Mouse (Mus musculus) 416B (cell line): ENCODE measurements around the gene Syne1.
A peak's percentile ranks its signal among the peaks of the same experiment; 100 is the strongest.
"Not testable (repeated sequence)": the region's sequence is repeated elsewhere in the genome, so short reads cannot be mapped to it uniquely, and the experiment has no call there.

Experiments
- DNase-seq: peaks from one replicate; pipeline ENCODE4 v3.0.0; 2011; ENCODE audit warnings: low read depth

Gene Syne1

DNA sequence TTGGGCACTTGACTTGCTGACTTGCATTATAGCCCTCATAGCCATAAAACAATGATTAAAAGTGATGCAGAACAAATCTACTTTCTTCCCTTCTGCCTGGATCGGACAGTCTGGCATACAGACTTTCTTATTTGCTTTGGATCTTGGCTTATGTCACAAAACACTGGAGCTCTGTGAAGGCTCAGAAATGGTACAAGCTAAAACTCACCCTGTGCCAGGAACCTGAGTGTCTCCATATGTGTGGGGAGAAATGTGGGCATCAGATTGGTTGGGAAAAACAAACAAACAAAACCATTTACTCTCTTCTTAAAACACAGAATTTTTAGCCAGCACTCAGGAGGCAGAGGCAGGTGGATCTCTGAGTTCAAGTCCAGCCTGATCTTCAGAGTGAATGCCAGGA is 30.6 kb downstream of the Syne1 start:
- no peak for DNase-seq

DNA sequence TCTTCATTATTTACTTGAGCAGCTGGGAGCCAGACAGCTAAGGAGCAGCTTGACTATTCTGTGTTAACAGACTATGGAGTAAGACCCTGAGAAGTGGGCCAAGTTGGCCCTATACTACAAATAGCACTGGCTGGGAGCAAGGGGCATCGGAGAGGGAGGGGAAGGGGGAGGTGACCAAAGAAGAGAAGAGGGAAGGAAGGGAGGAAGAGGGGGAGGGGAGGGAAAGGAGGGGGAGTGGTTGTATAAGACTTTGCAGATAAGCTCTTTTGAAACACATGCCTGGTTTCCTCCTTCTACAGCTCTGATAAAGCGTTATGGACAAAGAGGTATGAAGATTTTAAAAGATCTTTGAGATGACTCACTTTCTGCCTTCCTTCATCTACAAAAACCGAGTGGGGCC is 36.0 kb downstream of the Syne1 start:
- peak; percentile 93 for DNase-seq

DNA sequence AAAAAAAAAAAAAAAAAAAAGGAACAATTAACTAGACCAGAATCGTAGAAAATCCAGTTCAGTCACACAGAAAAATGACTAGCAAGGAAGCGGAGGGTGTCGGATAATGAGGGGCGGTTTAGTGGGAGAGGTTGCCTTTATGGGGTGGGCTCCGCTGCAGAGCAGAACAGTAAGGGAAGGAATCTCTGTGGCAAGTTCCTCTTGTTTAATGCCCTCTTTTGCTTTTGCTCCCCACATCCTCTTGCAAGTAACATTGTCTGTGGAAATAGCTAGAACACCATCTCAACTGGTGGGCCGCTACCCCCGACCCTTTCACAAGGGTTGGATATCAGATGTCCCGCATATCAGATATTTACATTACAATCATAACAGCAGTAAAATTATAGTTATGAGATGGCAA is 37.1 kb downstream of the Syne1 start:
- DNase-seq = peak; percentile 61

DNA sequence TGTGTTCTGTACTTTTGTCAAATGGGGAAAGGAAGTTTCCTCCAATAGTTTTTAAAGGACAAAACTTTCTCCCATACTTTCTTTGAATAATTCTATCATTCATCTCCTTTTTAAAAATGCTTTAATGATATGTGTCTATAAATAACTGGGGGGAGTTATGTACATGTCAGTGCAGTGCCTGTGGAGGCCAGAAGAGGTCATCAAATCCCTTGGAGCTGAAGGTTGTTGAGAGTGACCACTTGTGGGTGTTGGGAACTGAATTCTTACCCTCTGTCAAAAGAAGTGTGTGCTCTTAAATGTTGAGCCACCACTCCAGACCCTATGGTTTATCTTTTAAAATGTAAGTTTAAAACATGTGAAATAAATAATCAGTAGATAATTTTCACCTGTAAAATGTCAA is 39.0 kb downstream of the Syne1 start:
- DNase-seq = peak; percentile 86

DNA sequence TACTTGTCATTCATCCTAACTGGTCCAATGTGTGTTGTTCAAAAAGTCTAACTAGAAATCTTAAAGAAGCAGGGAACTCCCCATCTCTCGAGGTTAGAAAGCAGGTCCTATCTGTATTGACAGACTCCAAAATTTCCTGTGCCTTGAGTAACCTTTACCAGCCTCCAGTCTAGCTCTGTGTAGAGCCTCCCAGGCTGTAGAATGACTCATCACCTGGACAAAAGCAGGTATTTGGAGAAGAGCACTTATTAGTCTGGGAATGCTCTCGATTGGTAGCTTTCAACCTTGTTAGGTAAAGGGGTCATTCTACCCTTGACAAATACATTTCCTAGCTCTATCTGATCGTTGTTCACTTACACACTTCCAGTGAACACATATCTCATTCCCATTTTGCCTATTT is 39.9 kb downstream of the Syne1 start:
- DNase-seq = no peak

DNA sequence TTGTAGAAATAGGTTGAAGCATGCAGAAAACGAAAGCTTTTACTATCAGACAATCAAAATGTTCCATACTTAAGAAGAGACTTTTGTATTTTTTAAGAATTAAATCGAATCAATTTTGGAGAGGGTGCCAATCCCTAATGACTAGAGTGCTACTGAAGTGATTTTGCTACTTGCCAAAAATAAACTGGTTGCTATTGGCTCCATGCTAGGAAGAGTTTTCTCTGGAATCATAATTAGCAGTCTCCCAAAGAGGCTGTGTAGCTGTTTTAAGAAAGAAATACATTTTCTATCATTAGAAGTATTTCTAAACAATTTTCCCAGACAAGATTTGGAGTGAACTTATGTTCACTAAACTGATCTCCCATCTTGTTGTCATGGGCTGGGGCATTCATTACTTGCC is 43.8 kb downstream of the Syne1 start:
- DNase-seq = no peak

DNA sequence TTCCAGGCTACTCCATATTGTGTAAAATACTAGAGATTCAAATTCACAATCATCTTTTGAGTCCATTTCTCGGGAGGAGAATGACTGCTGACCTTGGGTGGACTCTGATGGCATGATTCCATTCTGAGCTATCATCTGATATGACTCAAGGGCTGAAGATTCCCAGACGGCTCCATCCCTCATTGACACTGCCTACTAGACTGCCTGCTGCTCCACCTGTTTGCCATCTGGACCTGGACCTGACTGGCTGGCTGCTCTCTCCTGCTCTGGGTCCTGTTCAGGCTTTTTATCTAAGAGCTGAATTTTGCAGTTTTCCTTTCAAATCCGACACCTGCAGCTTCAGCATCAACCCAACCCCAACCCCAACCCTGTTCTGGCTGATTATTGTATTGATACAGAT is 46.5 kb downstream of the Syne1 start:
- DNase-seq = no peak

DNA sequence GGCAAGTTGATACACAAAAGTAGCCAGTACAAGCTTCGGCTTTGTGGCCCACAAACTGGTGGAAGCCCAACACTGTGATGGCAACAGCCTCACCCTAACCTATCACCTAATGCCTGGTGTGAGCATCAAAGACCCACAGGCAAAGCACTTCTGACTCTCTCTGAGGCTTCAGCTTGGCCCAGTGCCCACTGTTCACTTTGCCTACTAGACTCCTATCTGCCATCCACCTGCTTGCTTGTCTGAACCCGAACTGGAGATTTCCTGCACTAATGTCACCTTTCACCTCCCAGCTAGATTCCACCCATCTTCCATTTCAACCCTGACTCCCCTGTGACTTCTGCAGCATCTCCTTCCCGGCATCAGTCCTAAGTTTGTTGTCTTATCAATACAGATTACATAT is 47.4 kb downstream of the Syne1 start:
- DNase-seq = no peak

DNA sequence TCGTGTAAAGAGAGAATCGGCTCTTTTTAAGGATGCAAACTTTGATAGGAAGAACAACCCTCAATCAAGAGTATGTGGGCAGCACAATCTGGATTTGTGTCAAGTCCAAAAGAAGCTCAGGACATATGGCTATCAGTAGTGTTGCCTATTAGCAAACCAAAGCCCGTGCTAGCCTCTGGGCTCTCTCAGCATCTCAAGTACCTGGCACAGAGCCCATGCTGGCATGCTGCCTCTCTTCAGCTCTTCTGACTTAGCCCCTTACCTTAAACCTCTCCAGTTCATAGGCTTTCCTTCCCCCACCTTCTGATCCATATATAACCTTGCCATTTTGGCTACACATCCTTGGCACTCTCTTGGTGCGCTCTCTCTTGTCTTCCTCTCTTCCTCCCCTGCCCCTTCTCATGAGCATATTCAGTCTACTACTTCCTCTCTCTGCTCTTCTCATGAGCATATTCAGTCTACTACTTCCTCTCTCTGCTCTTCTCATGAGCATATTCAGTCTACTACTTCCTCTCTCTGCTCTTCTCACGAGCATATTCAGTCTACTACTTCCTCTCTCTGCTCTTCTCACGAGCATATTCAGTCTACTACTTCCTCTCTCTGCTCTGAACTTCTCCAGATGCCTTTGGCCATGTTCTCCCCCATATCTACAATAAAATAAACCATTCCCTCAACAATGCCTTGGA is 51.5 kb downstream of the Syne1 start:
- DNase-seq = not testable (repeated sequence)

DNA sequence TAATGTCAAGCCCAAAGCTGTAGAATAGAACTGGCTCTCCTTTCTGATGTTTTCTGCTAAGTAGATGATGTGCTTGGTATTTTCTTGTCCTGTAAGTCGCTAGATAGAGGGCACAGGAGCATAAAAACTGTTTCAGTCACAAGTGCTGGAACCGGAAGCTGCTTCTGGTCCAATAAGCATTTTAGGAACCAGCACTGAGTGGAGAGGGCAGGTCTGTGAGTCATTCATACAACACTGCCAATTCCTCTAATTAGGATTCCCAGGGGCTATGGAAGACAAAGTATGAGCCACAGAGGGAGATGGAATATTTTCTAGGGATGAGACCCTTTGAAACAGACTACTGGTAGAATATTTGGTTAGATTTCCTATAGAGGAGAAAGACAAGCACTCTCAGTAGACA is 53.4 kb downstream of the Syne1 start:
- DNase-seq = no peak

DNA sequence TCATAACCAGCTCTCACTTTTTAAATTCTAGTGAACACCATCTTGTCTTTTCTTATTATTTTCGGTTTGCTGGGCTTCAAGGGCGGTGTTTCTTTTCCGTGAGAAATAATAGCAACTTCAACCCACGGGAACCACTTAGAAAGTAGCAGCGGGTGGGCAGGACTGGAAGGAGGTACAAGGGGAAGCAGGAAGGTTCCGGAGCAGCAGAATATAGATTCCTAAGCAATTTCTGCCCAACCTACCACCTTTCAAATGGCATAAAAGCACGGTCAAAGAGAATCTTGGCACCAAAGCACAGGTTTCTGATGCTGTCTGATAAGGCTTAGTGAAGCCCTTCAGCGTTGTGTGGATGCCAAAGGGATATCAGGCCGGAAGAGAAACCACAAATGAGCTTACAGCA is 60.2 kb downstream of the Syne1 start:
- DNase-seq = no peak

DNA sequence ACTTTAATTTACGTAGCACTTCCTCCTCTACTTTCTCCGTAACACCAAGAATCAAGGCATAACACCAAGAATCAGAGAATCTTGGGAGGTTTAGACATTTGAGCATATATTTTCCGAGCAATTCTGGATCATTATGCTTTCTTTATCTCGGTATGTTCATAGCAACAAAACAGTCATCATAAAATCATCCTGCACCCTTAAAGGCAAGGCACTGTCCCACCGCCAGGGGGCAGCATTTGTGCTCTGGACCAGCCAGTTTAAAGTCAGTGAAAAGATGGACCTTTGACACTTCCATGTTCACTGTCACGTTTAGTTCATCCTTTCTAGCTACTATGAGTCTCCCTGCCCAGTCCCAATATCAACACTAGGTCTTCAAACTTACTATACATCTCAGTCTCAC is 61.3 kb downstream of the Syne1 start:
- peak; percentile 55 for DNase-seq

DNA sequence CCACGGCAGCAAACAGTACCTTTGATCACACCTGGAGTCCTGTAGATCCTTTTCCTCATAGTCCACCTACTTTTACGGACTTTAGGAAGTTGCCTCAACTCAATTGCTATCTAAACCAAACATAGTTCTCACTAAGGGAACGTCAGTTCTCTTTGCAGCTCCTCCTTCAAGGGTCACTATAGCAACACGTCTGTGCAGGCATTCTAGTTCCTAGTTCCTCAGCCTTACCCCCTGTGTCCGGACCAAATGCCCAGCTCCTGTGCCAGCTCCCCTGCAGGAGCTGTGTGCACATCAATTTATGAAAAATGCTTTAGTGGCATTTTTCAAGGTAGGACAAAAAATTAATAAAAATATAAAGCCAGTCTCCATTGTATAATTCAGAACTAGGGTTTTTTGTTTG is 63.2 kb downstream of the Syne1 start:
- no peak for DNase-seq

DNA sequence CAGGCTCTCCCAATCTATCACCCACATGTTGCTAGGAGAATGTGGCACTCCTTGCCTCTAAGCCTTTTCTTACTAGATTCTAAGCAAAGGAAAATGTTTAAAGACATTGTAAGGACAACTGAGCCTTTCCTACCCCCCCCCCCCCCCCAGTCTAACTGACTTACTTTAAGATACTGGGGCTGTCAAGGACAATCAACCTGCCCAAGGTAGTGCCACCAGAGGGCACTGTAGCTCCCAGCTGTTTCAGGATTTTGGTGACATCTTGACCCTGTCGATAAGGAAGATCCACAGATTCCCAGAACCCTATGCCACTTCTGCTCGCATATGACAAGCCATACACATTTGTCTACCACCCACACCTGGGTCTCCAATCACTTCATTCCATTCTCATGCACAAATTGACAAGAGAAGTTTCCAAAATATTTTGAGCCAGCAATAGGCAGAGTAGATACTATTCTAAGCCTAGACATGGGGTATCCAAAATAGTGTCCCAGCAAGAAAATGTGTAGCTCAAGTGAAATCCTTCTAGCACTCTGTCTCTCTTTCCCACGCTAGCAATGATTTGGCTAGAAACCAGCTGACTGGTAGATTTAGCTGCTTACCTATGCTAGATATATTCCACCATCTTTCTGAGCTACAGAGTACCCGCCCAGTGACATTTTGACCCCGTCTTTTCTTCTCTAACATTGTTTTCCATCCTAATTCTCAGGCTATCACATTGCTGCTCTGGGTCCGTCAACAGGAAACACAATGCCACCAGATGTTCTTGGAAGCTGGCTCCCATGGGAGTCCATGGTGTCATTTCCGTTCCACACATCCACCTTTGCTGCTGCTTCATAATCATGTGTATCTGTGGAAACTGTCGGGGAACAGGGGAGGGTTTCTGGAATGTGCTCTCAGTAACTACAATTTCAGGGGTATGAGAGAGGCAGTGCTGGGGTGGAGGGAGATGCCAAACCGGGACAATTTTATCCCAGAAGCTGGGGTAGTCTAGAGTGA is 70.4 kb downstream of the Syne1 start:
- peak; percentile 74 for DNase-seq

DNA sequence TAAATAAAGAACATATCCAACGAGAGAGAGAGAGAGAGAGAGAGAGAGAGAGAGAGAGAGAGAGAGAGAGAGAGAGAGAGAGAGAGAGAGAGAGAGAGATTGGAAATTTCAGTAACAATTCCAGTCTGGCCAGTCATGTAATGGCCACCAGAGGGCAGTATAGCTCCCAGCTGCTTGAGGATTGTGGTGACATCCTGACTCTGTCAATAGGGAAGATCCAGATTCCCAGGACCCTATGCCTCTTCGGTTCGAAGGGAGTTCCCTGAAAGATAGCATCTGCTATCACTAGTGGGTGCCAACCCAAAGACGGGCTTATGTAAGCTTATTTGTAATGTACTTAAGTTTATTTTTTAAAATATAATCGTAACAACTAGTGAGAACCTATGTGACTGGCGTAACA is 71.2 kb downstream of the Syne1 start:
- peak; percentile 82 for DNase-seq

DNA sequence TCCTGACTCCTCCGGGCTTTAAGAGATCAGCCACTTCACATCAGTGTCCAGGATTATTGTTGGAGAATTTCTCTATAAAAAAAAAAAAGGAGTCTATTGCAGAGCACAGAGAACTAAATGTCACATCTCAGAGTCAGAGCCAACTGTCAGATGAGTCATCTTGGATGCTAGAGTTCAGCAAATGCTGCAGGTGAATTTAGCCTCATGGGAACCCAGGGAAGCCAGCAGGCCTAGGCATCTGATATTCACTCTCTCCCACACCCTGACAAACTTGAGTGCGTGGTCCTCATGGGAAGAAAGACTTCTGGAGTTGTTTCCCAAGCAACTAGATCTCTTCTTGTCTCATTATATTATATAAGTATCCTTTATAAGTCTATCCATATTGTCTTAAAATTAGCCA is 82.6 kb downstream of the Syne1 start:
- no peak for DNase-seq

DNA sequence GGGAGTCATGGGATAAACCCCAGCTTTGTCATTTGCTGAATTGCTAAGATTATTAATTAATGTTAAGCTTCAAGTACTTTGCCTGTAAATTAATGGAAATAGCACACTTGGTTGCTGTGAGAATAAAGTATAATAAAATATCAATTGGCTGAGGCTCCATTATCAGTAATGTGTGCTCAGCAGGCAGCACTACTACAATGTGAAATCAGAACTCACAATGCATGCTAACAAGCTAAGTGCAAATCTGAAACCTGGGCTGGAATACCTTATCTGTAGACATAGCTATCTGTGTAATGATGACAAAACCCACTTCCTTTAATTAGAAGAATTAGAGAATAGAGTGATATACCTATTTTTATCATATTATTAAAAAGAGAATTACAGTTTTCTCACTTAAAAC is 97.5 kb downstream of the Syne1 start:
- no peak for DNase-seq

DNA sequence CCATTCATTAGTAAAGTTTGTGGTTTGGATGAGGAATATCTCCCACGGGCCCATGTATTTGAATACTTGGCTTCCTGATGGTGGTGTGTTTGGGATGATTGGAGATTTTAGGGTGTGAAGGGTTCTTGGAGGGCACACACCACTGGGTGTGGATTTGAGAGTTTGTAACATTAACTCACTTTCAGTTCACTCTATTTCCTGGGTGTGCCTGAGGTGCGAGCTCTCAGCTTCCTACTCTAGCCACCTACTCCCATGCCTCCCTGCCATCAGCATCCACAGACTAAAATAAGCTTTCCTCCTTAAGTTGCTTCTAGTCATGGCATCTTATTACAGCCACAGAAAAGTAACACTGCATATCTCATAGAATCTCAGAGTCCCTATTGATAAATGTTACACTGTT is 101.3 kb downstream of the Syne1 start:
- DNase-seq = no peak

DNA sequence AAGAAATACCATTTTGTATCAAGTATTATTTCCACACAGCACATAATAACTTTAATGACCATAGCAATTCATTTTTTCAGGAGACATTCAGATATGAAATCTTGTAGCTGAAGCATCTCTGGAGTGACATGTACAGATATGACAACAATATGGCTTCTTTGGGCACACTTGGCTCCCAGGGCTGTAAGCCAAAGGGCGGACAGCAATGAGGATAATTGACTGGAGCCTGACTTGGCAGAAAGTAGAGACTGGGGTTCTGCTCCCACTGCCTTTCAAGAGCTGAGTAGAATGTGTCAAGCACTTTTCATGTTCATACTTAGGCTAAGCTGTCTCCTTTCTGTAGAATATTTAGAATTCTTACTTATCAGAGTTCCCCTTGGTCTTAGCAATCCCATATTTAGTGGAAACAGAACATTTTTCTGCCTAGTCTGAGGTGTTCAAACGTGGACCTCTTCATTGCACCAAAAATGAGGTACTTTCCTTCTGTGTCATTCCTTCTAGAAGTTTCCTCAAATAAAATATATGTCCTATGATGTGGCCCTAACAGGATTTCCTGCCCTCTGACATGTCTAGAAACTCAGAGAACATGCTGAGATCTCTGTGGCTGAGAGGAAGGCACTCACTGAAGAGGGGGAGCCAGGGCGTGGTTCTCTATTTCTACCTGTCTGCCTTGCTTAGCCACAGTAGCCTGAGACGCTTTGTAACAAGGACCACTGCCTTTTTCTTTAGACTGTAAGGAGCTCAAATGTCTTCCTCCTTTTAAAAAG is 103.1 kb downstream of the Syne1 start:
- no peak for DNase-seq

DNA sequence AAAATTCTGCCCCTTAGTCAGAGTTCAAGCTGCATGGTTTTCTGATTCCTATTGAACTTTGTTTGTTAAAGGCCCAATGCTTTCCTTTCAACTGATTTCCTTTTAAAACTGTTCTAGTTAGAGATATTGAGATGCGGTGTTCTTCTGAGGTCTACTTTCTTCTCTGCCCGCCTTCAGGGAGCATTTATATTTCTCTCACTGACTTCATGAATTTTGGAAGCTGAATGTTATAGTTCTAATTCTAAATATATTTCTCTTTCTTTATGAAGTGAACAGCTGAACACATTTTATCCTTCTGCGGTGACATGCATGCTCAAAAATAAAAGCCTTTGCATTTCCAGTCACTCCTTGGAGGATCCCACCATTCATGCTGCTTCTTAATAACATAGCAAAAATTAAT is 106.0 kb downstream of the Syne1 start:
- no peak for DNase-seq

DNA sequence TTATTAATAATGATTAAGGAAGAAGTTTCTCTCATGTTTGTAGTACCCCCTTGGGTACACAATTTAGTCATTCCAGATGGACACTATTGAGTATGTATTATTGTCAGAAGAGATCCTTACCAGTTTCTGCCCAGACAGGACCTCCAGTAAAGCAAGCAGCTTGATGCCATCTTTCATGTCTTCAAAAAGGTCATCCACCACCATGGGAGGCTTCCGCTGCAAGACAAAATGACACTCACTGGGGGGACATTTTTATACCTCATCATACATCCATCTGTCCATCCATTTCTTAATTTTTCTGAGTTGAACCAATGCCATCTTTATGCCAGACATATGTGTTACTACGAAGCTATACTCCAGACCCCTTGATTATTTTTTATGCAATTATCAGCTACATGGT is 108.3 kb downstream of the Syne1 start:
- no peak for DNase-seq

DNA sequence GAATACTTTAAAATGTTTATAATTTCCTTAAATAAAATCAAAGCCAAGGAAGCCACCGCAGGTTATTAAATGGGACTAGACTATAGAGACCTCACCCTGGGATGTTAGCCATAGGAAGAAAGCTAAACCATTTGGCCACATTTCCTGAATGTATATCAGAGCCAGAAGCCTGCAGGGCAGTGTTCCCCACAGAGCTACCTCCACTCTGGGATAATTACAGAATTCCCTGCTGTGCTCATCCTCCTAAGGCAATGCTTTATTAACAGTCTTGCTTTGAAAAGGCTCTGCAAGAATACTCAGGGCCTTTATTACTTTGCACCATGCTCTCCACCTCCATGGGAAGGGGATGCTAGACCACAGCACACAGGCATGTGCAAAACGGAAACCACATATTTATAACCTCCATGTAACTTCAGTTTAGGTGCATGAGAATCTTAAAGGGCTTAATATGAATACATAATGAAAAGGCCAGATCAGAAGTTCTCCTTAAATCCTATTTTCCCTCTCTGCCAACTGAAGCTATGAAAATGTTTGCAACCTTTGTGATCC is 111.4 kb downstream of the Syne1 start:
- DNase-seq = no peak
